Mouse (Mus musculus) forebrain, embryonic 14.5 days (tissue): Measurements from ENCODE around the gene Prr32. TPM values are rescaled to one million over a fixed set of nuclear protein-coding genes. Genes with fewer than 3 reads are reported as not detected.

Experiments used
- ATAC-seq: fragments of 200-750 bp; cut with Nextera tagmentation; 2 replicates; pipeline ENCODE4 v1.8.0; 2017; ENCODE audit warnings: mild to moderate bottlenecking, moderate library complexity
- DNase-seq: peaks from one replicate; pipeline ENCODE4 v3.0.0-alpha.2; 2015; ENCODE audit warnings: low spot score
- H3K27ac ChIP-seq: fragments of 300-500 bp; sonication (generic); 2 replicates; pipeline ENCODE4 v1.5.1; 2014; ENCODE audit warnings: low read depth, mild to moderate bottlenecking, control low read depth, low read length, moderate library complexity
- H3K27me3 ChIP-seq: fragments of 300-500 bp; sonication (generic); replicated peaks from 2 replicates; pipeline ENCODE4 v1.6.1; 2014; ENCODE audit warnings: low read length, control low read depth, mixed read lengths; ENCODE audit not compliant: control insufficient read depth, insufficient read depth
- H3K36me3 ChIP-seq: fragments of 300-500 bp; sonication (generic); 2 replicates; pipeline ENCODE4 v1.6.1; 2014; ENCODE audit warnings: low read length, control low read depth; ENCODE audit not compliant: control insufficient read depth, insufficient read depth
- H3K4me1 ChIP-seq: fragments of 300-500 bp; sonication (generic); 2 replicates; pipeline ENCODE4 v1.6.1; 2014; ENCODE audit warnings: antibody characterized with exemption, low read length, control low read depth; ENCODE audit not compliant: control insufficient read depth, insufficient read depth
- H3K4me2 ChIP-seq: fragments of 300-500 bp; sonication (generic); 2 replicates; pipeline ENCODE4 v1.6.1; 2014; ENCODE audit warnings: mild to moderate bottlenecking, control low read depth, low read length
- H3K4me3 ChIP-seq: fragments of 300-500 bp; sonication (generic); 2 replicates; pipeline ENCODE4 v1.5.1; 2014; ENCODE audit warnings: low read depth, low read length, control low read depth
- H3K9ac ChIP-seq: fragments of 300-500 bp; sonication (generic); 2 replicates; pipeline ENCODE4 v1.6.1; 2014; ENCODE audit warnings: mild to moderate bottlenecking, low read length, control low read depth, moderate library complexity
- H3K9me3 ChIP-seq: fragments of 300-500 bp; sonication (generic); replicated peaks from 2 replicates; pipeline ENCODE4 v1.6.1; 2016; ENCODE audit warnings: low read length, control low read depth, mixed read lengths; ENCODE audit not compliant: control insufficient read depth
- WGBS: fragments of 180-500 bp; shearing (Covaris S2); extraction: QIAGEN DNeasy Blood & Tissue Kit; methylation state at CpG from one replicate; pipeline ENCODE4 v1.1.7; 2014; 5-methylcytosine and 5-hydroxymethylcytosine counted together
- polyA plus RNA-seq: library from polyadenylated mRNA; unstranded; fragments of >200 nt; fragmentation: Nextera tagmentation; extraction: Ambion mirVana; gene quantifications from 2 replicates; pipeline ENCODE4 v1.2.1, GENCODE M21; 2014

Prr32 gene
- polyA plus RNA-seq = 4.6 and 4.9 TPM in 2 replicates

- Histone ChIP-seq H3K36me3 (no peaks in the 10 kb centered on the region), H3K9ac (no peak within 1 kb of the TSS), H3K4me2 (no peak within 1 kb of the TSS), H3K27me3 (no peaks in the 10 kb centered on the region), H3K27ac (no peak within 1 kb of the TSS), H3K9me3 (no peaks in the 10 kb centered on the region), H3K4me3 (no peak within 1 kb of the TSS), H3K4me1 (no peaks in the 10 kb centered on the region)
- WGBS = 81% methylated on average over 1 of the region's 1 CpGs
- ATAC-seq (no peak), DNase-seq (no peak)
Measured at GRCm38 (mm10) chrX:45090604-45091003, at the start of gene Prr32. Gene Prr32 (plus strand): TSS chrX:45090904.
